Mouse (Mus musculus): ENCODE measurements at regions not wholly inside any gene's neighbourhood (a gene's known extent, or its start where the extent isn't known, plus 50 kb on each side); places are given as distances from the start of the nearest gene placed in this dataset.

DNA sequence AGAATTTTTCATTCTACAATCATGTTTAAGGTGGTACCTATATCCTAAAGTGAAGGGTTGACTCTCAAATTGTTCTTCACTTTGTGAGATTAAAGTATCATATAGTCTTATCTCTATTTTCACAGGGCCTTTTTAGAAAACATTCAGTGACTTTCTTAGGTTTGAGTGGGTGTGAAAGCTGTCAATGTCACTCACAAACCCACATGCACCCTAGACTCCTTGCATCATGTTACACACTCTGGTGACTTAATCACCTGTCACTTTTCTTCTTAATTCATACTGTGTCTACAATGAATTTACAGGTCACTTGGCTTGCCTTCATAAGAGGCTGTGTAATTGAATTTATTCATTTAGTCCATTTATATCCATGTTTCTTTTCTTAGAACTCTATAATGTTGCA lies 1026.8 kb upstream of the Alcam start:
- H3K27me3 ChIP-seq: no peaks in the 10 kb centered on the region
- H3K4me1 ChIP-seq: no peaks in the 10 kb centered on the region
- no peak for ATAC-seq (ENCODE audit: insufficient number of reproducible peaks, insufficient read depth, low FRiP score, low TSS enrichment, low read depth)
- no peak overlapping the region for H3K9ac ChIP-seq
- H3K36me3 ChIP-seq: no peaks in the 10 kb centered on the region
- H3K9me3 ChIP-seq: no peaks in the 10 kb centered on the region
- H3K4me2 ChIP-seq: no peak overlapping the region
- no peak overlapping the region for H3K27ac ChIP-seq
- no peak overlapping the region for H3K4me3 ChIP-seq

DNA sequence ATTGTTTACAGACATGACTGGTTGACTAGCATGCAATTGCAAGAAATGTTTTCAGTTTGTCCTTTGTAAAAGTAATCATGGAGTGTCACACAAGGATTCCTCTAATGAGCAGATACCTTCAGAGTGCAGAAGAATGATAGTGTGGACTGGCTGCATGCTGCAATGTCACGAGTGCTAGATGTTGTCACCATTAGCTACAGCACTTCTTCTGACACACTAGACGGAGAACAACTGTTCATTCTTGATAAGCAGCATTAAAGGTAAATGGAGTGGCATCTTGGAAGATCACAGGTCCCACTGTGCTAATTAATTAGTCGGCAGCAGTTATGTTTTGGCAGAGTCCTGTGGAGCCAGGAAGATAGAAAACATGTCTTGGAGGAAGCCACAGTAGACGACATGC lies 985.6 kb upstream of the Alcam start:
- WGBS: 76% methylated on average over 4 of the region's 4 CpGs
- Histone ChIP-seq H3K27ac (no peak overlapping the region), H3K4me1 (no peaks in the 10 kb centered on the region), H3K9me3 (no peaks in the 10 kb centered on the region), H3K36me3 (no peaks in the 10 kb centered on the region), H3K4me3 (no peak overlapping the region), H3K27me3 (no peaks in the 10 kb centered on the region), H3K4me2 (no peak overlapping the region), H3K9ac (no peak overlapping the region)
- no peak for ATAC-seq (ENCODE audit: insufficient number of reproducible peaks, insufficient read depth, low FRiP score, low TSS enrichment, low read depth)

DNA sequence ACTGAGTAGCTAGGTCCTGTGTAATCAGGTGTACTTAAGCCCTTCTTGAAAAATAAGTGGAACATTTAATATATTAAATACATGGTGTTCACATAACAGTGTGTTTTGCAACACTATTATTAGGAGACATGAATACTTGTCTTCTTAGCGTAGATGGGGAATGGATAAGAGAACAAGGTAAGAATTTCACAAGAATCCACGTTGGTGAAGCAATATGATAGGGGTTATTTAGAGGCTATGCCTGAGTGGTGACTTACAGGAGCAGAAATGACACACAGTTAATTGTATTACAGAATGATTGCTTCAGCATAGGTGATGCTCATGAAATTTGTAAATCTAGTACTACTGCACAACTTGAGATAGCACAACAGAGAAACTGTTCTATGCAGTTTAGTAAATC lies 964.5 kb upstream of the Alcam start:
- H3K4me3 ChIP-seq: no peak overlapping the region
- no peaks in the 10 kb centered on the region for H3K36me3 ChIP-seq
- no peaks in the 10 kb centered on the region for H3K9me3 ChIP-seq
- WGBS: 54% methylated on average over 2 of the region's 2 CpGs
- no peaks in the 10 kb centered on the region for H3K4me1 ChIP-seq
- H3K9ac ChIP-seq: no peak overlapping the region
- no peak overlapping the region for H3K27ac ChIP-seq
- no peak overlapping the region for H3K4me2 ChIP-seq
- no peaks in the 10 kb centered on the region for H3K27me3 ChIP-seq
- no peak for ATAC-seq (ENCODE audit: insufficient number of reproducible peaks, insufficient read depth, low FRiP score, low TSS enrichment, low read depth)

- Histone ChIP-seq H3K4me1 (no peaks in the 10 kb centered on the region), H3K4me3 (no peak overlapping the region), H3K9ac (no peak overlapping the region), H3K4me2 (no peak overlapping the region), H3K27ac (no peak overlapping the region), H3K36me3 (no peaks in the 10 kb centered on the region), H3K9me3 (no peaks in the 10 kb centered on the region), H3K27me3 (no peaks in the 10 kb centered on the region)
- WGBS: 80% methylated on average over 4 of the region's 4 CpGs
- ATAC-seq (ENCODE audit: insufficient number of reproducible peaks, insufficient read depth, low FRiP score, low TSS enrichment, low read depth): no peak
These were observed 931.3 kb upstream of the Alcam start for GRCm38 (mm10) chr16:53385176-53385575.

DNA sequence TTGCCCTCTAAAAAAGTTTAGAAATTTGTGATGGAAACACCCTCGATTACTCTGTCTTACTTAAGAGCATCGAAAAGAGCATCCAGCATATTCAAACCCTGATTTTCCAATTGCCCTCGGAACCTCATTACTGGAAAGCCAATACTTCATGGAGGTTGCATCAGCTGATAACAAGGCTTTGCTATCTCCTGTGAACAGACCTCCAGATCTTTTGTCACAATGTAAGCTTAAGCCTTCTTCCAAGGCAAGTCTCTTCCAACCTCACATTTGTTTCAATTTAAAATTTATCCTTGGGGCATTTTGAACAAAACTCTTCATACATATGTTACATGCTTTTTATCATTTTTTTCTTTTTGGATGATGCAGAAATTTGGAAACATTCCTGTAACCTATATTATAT lies 888.3 kb upstream of the Alcam start:
- no peak for ATAC-seq (ENCODE audit: insufficient number of reproducible peaks, insufficient read depth, low FRiP score, low TSS enrichment, low read depth)
- Histone ChIP-seq H3K9ac (no peak overlapping the region), H3K36me3 (no peaks in the 10 kb centered on the region), H3K4me1 (no peaks in the 10 kb centered on the region), H3K4me3 (no peak overlapping the region), H3K9me3 (no peaks in the 10 kb centered on the region), H3K27me3 (no peaks in the 10 kb centered on the region), H3K4me2 (no peak overlapping the region), H3K27ac (no peak overlapping the region)
- WGBS: 77% methylated on average over 3 of the region's 3 CpGs

GRCm38 (mm10) chr16:53326353-53326752 lies 872.5 kb upstream of the Alcam start:
- H3K27me3 ChIP-seq: no peaks in the 10 kb centered on the region
- ATAC-seq (ENCODE audit: insufficient number of reproducible peaks, insufficient read depth, low FRiP score, low TSS enrichment, low read depth): no peak
- no peaks in the 10 kb centered on the region for H3K36me3 ChIP-seq
- H3K4me2 ChIP-seq: no peak overlapping the region
- H3K9ac ChIP-seq: no peak overlapping the region
- H3K4me3 ChIP-seq: no peak overlapping the region
- no peaks in the 10 kb centered on the region for H3K4me1 ChIP-seq
- no peak overlapping the region for H3K27ac ChIP-seq
- no peaks in the 10 kb centered on the region for H3K9me3 ChIP-seq

GRCm38 (mm10) chr16:53292081-53292480 lies 838.2 kb upstream of the Alcam start:
- H3K4me3 ChIP-seq: no peak overlapping the region

DNA sequence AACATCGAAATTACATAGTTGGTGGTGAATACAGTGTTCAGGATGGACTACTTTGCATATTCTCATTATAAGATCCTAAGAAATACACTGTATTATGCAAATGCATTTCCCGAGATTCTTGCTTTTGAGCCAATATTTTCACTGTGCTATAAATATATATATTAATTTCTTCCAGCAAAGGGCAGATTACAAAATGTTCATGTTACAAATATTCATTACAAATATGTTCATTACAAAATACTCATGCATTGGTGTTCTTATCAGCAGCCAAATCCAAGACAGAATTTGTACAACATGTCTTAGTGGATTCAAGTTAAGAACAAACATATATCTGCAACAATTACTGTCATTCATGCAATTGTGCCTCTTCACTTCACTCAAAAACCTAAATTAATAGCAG lies 828.1 kb upstream of the Alcam start:
- no peak for ATAC-seq (ENCODE audit: insufficient number of reproducible peaks, insufficient read depth, low FRiP score, low TSS enrichment, low read depth)
- Histone ChIP-seq H3K27ac (no peak overlapping the region), H3K4me2 (no peak overlapping the region), H3K27me3 (no peaks in the 10 kb centered on the region), H3K9me3 (no peaks in the 10 kb centered on the region; the same call in 1 of the 2 replicates), H3K36me3 (no peaks in the 10 kb centered on the region), H3K4me1 (no peaks in the 10 kb centered on the region), H3K4me3 (no peak overlapping the region), H3K9ac (no peak overlapping the region)
- 84% methylated on average over 2 of the region's 2 CpGs for WGBS

More at GRCm38 (mm10) chr16:53292081-53292480, 838.2 kb upstream of the Alcam start:
- 31% methylated on average over 1 of the region's 1 CpGs for WGBS
- Histone ChIP-seq H3K4me1 (no peaks in the 10 kb centered on the region), H3K27me3 (no peaks in the 10 kb centered on the region), H3K9ac (no peak overlapping the region), H3K36me3 (no peaks in the 10 kb centered on the region), H3K9me3 (no peaks in the 10 kb centered on the region), H3K27ac (no peak overlapping the region), H3K4me2 (no peak overlapping the region)
- no peak for ATAC-seq (ENCODE audit: insufficient number of reproducible peaks, insufficient read depth, low FRiP score, low TSS enrichment, low read depth)

DNA sequence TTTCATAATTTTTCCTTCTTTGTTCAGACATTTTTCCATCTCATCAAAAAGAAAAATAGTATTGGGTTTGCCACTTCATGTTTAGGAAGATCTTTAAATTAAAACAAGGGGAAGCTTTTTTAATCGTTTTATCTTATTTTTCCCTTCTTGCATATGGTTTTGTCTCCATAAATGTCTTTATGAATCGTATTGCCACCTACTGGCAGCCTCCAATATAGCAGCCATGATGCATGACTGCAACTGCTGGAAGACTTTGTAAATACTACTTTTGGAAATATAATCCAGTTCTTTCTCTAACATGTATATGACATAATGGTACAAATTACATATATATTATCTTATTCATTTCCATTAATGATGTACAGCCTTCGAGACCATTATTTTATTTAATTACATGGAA lies 812.2 kb upstream of the Alcam start:
- Histone ChIP-seq H3K27ac (no peak overlapping the region), H3K9me3 (no peaks in the 10 kb centered on the region), H3K4me1 (no peaks in the 10 kb centered on the region), H3K4me2 (no peak overlapping the region), H3K4me3 (no peak overlapping the region), H3K36me3 (no peaks in the 10 kb centered on the region), H3K9ac (no peak overlapping the region), H3K27me3 (no peaks in the 10 kb centered on the region)
- no peak for ATAC-seq (ENCODE audit: insufficient number of reproducible peaks, insufficient read depth, low FRiP score, low TSS enrichment, low read depth)
- 18% methylated on average over 3 of the region's 3 CpGs for WGBS

DNA sequence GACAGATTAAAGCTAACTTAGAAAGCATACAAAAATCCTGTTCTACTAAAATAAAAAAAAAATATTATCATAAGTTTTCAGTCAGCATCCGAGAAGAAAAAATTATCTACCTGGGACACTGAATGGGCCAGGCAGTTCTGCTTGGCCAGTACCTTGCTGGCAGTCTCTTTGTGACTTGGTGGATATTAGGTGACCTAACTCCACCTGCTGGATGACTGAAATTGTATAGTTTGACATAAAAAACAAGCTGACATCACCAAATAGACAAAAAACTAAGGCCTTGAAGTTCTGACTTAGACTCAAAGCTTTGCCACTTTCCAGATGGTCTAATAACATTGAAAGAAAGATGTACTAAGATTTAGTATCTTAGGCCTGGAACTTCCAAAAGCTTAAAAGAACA lies 791.5 kb upstream of the Alcam start:
- no peak overlapping the region for H3K27ac ChIP-seq
- no peak overlapping the region for H3K4me3 ChIP-seq
- ATAC-seq (ENCODE audit: insufficient number of reproducible peaks, insufficient read depth, low FRiP score, low TSS enrichment, low read depth): no peak
- H3K4me2 ChIP-seq: no peak overlapping the region
- 65% methylated on average over 1 of the region's 1 CpGs for WGBS
- H3K9ac ChIP-seq: no peak overlapping the region
- no peaks in the 10 kb centered on the region for H3K27me3 ChIP-seq
- H3K36me3 ChIP-seq: no peaks in the 10 kb centered on the region
- no peaks in the 10 kb centered on the region for H3K4me1 ChIP-seq
- H3K9me3 ChIP-seq: no peaks in the 10 kb centered on the region

DNA sequence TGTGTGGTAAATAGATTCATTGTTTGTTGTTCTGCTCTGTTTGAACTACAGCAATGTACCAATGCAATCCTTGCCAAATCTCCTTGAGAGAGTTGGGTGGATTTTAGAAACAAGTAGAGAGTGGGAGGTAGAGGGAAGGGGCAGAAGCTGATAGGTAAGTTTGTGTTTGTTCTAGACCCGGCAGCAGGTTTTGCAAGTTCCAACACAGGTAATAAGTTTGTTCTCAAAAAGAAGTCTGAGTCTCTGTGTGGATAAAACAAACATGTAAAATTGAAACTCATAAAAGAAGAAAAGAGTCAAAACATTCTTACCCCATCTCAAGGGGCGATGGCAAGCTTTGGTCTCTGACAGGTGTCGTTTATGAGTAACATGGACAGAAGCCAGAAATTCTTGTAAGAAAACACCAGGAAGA lies 788.3 kb upstream of the Alcam start:
- no peaks in the 10 kb centered on the region for H3K4me1 ChIP-seq
- H3K27ac ChIP-seq: no peak overlapping the region
- no peak overlapping the region for H3K4me2 ChIP-seq
- WGBS: 64% methylated on average over 3 of the region's 3 CpGs
- ATAC-seq (ENCODE audit: insufficient number of reproducible peaks, insufficient read depth, low FRiP score, low TSS enrichment, low read depth): no peak
- H3K36me3 ChIP-seq: no peaks in the 10 kb centered on the region
- H3K9me3 ChIP-seq: no peaks in the 10 kb centered on the region
- no peak overlapping the region for H3K4me3 ChIP-seq
- H3K27me3 ChIP-seq: no peaks in the 10 kb centered on the region
- H3K9ac ChIP-seq: no peak overlapping the region

DNA sequence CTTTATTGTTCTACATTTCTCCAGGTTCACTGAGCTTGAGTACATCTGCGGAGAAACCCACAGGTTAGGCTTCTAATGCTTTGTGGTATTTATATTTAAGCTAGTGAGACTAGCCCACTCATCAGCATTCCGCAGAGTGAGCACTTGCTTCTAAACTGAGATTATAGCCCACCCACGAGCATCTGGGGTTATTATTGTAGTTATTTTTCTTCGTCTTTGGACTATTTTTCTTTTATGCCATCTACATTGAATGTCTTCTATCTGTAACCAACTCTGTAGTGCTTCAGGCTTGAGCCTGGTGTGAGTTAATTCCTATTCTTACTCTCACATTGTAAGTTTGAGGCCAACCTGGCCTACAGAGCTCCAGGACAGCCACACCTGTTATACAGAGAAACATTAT lies 765.0 kb upstream of the Alcam start:
- no peaks in the 10 kb centered on the region for H3K9me3 ChIP-seq
- H3K27me3 ChIP-seq: no peaks in the 10 kb centered on the region
- no peaks in the 10 kb centered on the region for H3K4me1 ChIP-seq
- H3K36me3 ChIP-seq: no peaks in the 10 kb centered on the region
- 81% methylated on average over 4 of the region's 4 CpGs for WGBS
- ATAC-seq (ENCODE audit: insufficient number of reproducible peaks, insufficient read depth, low FRiP score, low TSS enrichment, low read depth): no peak
- no peak overlapping the region for H3K27ac ChIP-seq
- no peak overlapping the region for H3K4me2 ChIP-seq
- H3K9ac ChIP-seq: no peak overlapping the region
- no peak overlapping the region for H3K4me3 ChIP-seq

DNA sequence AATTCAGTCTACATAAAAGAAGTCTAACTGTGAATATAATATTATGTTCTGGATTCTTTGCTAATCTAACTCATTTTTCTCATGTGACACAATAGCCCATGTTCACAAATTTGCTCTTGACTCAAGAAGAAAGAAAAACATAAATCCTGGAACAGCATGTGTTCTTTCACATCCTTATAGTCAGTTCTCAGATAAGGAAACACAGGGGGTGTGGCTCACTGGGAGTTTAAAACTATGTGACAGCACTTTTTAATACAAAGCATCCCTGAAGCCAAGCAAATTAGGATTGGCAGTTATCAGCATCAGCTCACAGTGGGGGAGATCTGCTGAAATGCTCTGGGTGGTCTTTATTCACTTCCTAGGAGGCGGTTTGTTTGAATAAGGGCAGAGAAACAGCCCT lies 747.6 kb upstream of the Alcam start:
- Histone ChIP-seq H3K27ac (no peak overlapping the region), H3K27me3 (no peaks in the 10 kb centered on the region), H3K4me1 (no peaks in the 10 kb centered on the region), H3K4me3 (no peak overlapping the region), H3K4me2 (no peak overlapping the region), H3K36me3 (no peaks in the 10 kb centered on the region), H3K9me3 (no peaks in the 10 kb centered on the region), H3K9ac (no peak overlapping the region)
- 53% methylated on average over 1 of the region's 1 CpGs for WGBS
- no peak for ATAC-seq (ENCODE audit: insufficient number of reproducible peaks, insufficient read depth, low FRiP score, low TSS enrichment, low read depth)
